Mouse (Mus musculus): ENCODE results near the gene Gdf1.

- TF ChIP-seq MAFK (IDR thresholded peaks at IDR 0.05; ENCODE audit: insufficient read depth, low read depth, low read length) (no peak), HCFC1 (IDR thresholded peaks at IDR 0.05; ENCODE audit: borderline replicate concordance, insufficient read depth, low read length) (no peak), CHD2 (IDR thresholded peaks at IDR 0.05; ENCODE audit: low read depth, low read length) (no peak), ZC3H11A (IDR thresholded peaks at IDR 0.05; ENCODE audit: borderline replicate concordance, low read depth, low read length) (no peak), ZNF384 (IDR thresholded peaks at IDR 0.05; ENCODE audit: low read depth, low read length) (no peak)
These were observed 14.7 kb downstream of the Gdf1 start for GRCm38 (mm10) chr8:70344279-70344678.
